Mouse (Mus musculus): Measurements from ENCODE around the gene Rnf180.

GRCm38 (mm10) chr13:105134397-105134796 is 160.2 kb downstream of the Rnf180 start:
- TF ChIP-seq EP300 (IDR thresholded peaks at IDR 0.05; ENCODE audit: low read depth in 1 of 2, low read length in 2 of 2), result peak; percentile 81 to 84
- TF ChIP-seq CTCF (IDR thresholded peaks at IDR 0.05 in 2 of 3, conservative IDR thresholded peaks at IDR 0.05 in 1 of 3; ENCODE audit: control insufficient read depth in 1 of 3, insufficient read depth in 1 of 3, low read depth in 2 of 3, low read length in 3 of 3, poor library complexity in 1 of 3, severe bottlenecking in 1 of 3), result no peak
- no peak for TF ChIP-seq POLR2A (IDR thresholded peaks at IDR 0.05; ENCODE audit: control insufficient read depth in 1 of 2, insufficient read depth in 1 of 2, low read depth in 1 of 2, low read length in 2 of 2, poor library complexity in 1 of 2)
- no peak for TF ChIP-seq ZMIZ1 (IDR thresholded peaks at IDR 0.05; ENCODE audit: low read depth, low read length)
- TF ChIP-seq GATA1 (IDR thresholded peaks at IDR 0.05; ENCODE audit: low read depth, low read length), result peak; percentile 93
- no peak for TF ChIP-seq POLR2AphosphoS2 (IDR thresholded peaks at IDR 0.05; ENCODE audit: low read length)
- TF ChIP-seq USF2 (IDR thresholded peaks at IDR 0.05; ENCODE audit: borderline replicate concordance in 1 of 2, insufficient read depth in 1 of 2, low read depth in 1 of 2, low read length in 2 of 2), result no peak
- no peak for TF ChIP-seq UBTF (IDR thresholded peaks at IDR 0.05; ENCODE audit: borderline replicate concordance, insufficient read depth, low read depth, low read length)
- no peak for TF ChIP-seq MXI1 (IDR thresholded peaks at IDR 0.05; ENCODE audit: low read depth, low read length)
- TF ChIP-seq NRF1 (IDR thresholded peaks at IDR 0.05; ENCODE audit: insufficient read depth, low read depth, low read length, poor library complexity, severe bottlenecking), result no peak

Data from MEL (cell line).